Mouse (Mus musculus) kidney, adult 2 months (tissue): ENCODE data around the gene Dpagt1. TPM values are rescaled to one million over a fixed set of nuclear protein-coding genes. Genes with fewer than 3 reads are reported as not detected.

Experiments used
- DNase-seq: peaks from one replicate; pipeline ENCODE4 v3.0.0; 2021
- H3K27ac ChIP-seq: fragments of 200-500 bp; 2 replicates; pipeline ENCODE4 v1.5.1; 2012; ENCODE audit warnings: low read depth, low read length, control low read depth, inconsistent platforms; ENCODE audit not compliant: insufficient read depth
- H3K27me3 ChIP-seq: fragments of 200-500 bp; replicated peaks from 2 replicates; pipeline ENCODE4 v1.6.1; 2012; ENCODE audit warnings: mild to moderate bottlenecking, moderate library complexity, low read length, inconsistent platforms; ENCODE audit not compliant: control insufficient read depth, insufficient read depth
- H3K36me3 ChIP-seq: fragments of 200-500 bp; 2 replicates; pipeline ENCODE4 v1.6.1; 2012; ENCODE audit warnings: mild to moderate bottlenecking, moderate library complexity, low read length, inconsistent platforms; ENCODE audit not compliant: control insufficient read depth, insufficient read depth
- H3K4me1 ChIP-seq: fragments of 200-500 bp; 2 replicates; pipeline ENCODE4 v1.6.1; 2011; ENCODE audit warnings: low read length; ENCODE audit not compliant: control insufficient read depth, insufficient read depth
- H3K4me3 ChIP-seq: fragments of 200-500 bp; 2 replicates; pipeline ENCODE4 v1.5.1; 2011; ENCODE audit warnings: mild to moderate bottlenecking, low read depth, low read length, control low read depth; ENCODE audit not compliant: insufficient read depth
- CTCF ChIP-seq: fragments of 200-500 bp; conservative IDR thresholded peaks from 2 replicates; pipeline ENCODE4 v1.5.1; 2011; ENCODE audit warnings: low read depth, mild to moderate bottlenecking, control low read depth, low read length, moderate library complexity, mixed read lengths; ENCODE audit not compliant: insufficient read depth, insufficient read length
- POLR2A ChIP-seq: fragments of 200-500 bp; IDR thresholded peaks from one replicate; pipeline ENCODE4 v1.6.1; 2011; ENCODE audit warnings: low read depth, low read length, control low read depth
- WGBS: fragments of 180-500 bp; shearing (Covaris S2); methylation state at CpG from one replicate; pipeline ENCODE4 v1.1.7; 2018; 5-methylcytosine and 5-hydroxymethylcytosine counted together
- polyA plus RNA-seq: library from polyadenylated mRNA; depleted of rRNA; stranded (reverse); fragments of >200 nt; gene quantifications from 2 replicates; pipeline ENCODE4 v1.2.3, GENCODE M21; 2012

Dpagt1 gene
- polyA plus RNA-seq, 1 experiment = 41.9 TPM

DNA sequence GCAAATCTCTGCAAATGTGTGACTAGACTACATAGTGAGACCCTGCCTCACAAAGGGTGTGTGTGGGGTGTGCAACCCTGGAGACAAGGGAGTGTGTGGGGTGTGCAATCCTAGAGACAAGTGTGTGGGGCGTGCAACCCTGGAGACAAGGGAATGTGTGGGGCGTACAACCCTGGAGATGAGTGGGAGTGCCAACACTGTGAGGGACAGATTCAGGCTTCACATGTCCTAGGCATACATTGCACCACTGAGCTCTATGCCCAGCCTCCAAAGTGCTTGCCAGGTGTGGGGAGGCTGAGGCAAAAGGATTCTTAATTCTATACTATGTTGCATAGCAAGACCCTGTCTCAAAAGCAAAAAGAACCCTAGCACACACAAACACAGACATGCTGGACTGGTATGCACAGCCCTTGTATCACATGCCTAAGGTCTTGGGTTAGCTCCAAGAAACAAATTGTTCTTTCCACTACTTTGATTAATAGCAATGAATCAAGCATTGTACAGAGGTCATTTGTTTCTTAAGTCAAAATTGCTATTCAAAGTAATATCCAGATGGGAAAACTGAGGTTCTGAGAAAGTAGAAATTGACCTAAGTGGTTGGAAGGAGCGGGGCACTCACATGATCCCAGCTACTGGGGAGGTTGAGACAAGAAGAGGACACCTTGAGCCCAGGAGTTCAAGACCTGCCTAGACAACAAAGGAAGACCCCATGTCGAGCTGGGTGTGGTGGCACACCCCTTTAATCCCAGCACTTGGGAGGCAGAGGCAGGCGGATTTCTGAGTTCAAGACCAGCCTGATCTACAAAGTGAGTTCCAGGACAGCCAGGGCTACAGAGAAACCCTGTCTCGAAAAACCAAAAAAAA is 20.0 kb downstream of the Dpagt1 start:
- peaks cover 11% of the 10 kb centered on the region; the same call in 1 of the 2 replicates for H3K4me1 ChIP-seq
- DNase-seq = peak; percentile 32
- no peaks in the 10 kb centered on the region for H3K27me3 ChIP-seq
- no peak overlapping the region for H3K4me3 ChIP-seq
- peaks cover 2% of the 10 kb centered on the region; the same call in 1 of the 2 replicates for H3K36me3 ChIP-seq
- TF ChIP-seq POLR2A (no peak), CTCF (no peak)
- WGBS = 77% methylated on average over 6 of the region's 6 CpGs
- H3K27ac ChIP-seq = no peak overlapping the region

DNA sequence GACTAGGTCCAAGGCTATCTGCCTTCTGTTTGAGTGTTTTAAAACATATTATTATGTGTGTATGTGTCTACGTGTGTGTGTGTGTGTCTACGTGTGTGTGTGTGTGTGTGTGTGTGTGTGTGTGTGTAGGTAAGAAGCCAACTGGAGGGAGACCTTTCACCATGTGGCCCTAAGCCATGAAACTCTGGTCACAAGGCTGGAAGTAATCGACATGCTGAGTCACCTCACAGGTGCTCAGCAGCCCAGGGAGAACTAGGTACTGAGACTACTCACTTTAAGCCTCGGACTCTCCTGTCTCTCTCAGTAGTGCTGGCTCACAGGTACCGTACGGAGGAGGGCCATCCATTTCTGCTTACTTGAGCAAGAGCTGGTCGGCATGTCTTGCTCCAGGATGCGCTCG is 21.3 kb downstream of the Dpagt1 start:
- no peak overlapping the region for H3K27ac ChIP-seq
- WGBS = 85% methylated on average over 9 of the region's 9 CpGs
- DNase-seq = peak; percentile 39
- peaks cover 2% of the 10 kb centered on the region; the same call in 1 of the 2 replicates for H3K36me3 ChIP-seq
- no peaks in the 10 kb centered on the region for H3K27me3 ChIP-seq
- H3K4me1 ChIP-seq = peaks cover 11% of the 10 kb centered on the region; the same call in 1 of the 2 replicates
- H3K4me3 ChIP-seq = no peak overlapping the region
- TF ChIP-seq CTCF (no peak), POLR2A (no peak)

DNA sequence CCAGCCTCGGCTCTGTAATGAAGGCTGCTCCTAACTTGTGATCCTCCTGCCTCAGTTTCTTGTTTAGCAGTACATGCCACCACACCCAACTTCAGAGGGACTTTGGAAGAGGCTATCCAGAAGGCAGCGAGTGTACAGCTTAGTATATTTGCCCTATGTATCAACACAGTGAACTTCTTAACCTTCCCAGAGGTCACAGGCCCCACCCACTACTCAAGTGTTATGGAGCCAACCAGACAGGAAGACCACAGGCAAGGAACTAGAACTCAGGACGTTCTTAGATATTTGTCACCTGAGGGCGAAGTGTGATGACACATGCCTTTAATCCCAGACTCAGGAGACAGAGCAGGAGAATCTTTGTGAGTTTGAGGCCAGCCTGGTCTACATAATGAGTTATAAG is 21.8 kb downstream of the Dpagt1 start:
- no peak overlapping the region for H3K27ac ChIP-seq
- H3K4me1 ChIP-seq = peaks cover 7% of the 10 kb centered on the region; the same call in 1 of the 2 replicates
- no peak overlapping the region for H3K4me3 ChIP-seq
- peaks cover 2% of the 10 kb centered on the region for H3K36me3 ChIP-seq
- no peak for DNase-seq
- no peaks in the 10 kb centered on the region for H3K27me3 ChIP-seq
- no peak for TF ChIP-seq POLR2A
- TF ChIP-seq CTCF = no peak
- WGBS = 78% methylated on average over 4 of the region's 4 CpGs

DNA sequence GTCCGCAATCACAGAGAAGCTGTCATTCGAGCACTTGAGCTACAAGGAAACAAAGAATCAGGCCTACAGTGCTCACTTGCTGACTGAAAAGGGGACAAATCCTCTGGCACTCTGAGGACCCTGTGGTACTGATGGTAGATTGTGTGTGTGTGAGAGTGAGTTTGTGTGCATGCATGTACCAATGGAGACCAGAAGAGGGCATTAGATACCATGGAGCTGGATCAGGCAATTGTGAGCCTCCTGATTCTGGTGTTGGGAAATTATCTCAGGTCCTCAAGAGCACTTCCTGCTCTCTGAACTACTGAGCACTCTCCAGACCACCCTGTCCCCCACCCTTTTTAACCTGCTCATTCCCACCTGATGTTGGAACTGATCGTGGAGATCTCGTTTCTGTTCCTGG is 22.7 kb downstream of the Dpagt1 start:
- H3K27me3 ChIP-seq = no peaks in the 10 kb centered on the region
- WGBS = 97% methylated on average over 4 of the region's 4 CpGs
- no peak for DNase-seq
- TF ChIP-seq POLR2A = no peak
- 0 out of 2 replicates have a peak, but pooled peaks have one; percentile 17 for TF ChIP-seq CTCF
- no peak overlapping the region for H3K27ac ChIP-seq
- no peak overlapping the region for H3K4me3 ChIP-seq
- H3K4me1 ChIP-seq = no peaks in the 10 kb centered on the region
- H3K36me3 ChIP-seq = peaks cover 2% of the 10 kb centered on the region

DNA sequence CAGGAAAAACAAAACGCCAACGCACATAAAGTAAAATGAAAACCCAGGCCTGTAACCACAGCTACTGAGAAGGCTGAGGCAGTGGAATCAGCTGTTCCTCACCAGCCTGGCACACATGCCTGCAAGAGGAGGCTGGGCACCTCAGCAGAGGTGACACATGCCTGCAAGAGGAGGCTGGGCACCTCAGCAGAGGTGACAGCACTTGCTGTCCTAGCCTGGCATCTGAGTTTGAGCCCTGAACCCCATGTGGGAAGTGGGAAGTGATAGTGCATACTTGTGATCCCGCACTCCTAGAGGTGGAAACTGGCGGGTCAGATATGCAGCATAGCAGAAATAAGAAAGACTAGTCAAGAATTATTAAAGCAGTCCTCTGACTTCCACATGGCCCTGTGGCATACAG is 25.6 kb downstream of the Dpagt1 start:
- Histone ChIP-seq H3K27ac (no peak overlapping the region), H3K4me3 (no peak overlapping the region), H3K36me3 (peaks cover 14% of the 10 kb centered on the region), H3K4me1 (no peaks in the 10 kb centered on the region), H3K27me3 (no peaks in the 10 kb centered on the region)
- WGBS = 93% methylated on average over 4 of the region's 4 CpGs
- TF ChIP-seq POLR2A (no peak), CTCF (no peak)
- no peak for DNase-seq

DNA sequence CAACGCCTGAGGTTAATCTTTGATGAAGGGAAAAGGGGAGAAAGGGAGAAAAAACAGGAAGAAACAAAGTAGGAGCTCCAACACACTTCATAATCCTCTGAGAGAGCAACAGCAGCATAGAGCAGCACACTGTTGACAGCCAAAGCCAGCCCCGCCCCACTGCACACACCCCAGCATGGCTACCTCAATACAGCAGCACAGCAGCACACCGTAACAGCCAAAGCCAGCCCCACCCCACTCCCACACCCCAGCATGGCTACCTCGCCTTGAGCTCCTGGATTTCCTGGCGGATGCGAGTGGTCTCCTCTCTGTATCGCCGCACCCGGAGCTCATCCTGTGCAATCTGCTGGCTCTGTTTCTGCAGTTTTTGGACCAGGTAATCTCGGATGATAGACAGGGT is 26.5 kb downstream of the Dpagt1 start:
- 87% methylated on average over 10 of the region's 10 CpGs for WGBS
- no peak for DNase-seq
- no peaks in the 10 kb centered on the region for H3K4me1 ChIP-seq
- H3K27me3 ChIP-seq = no peaks in the 10 kb centered on the region
- H3K4me3 ChIP-seq = no peak overlapping the region
- no peak overlapping the region for H3K27ac ChIP-seq
- peaks cover 15% of the 10 kb centered on the region for H3K36me3 ChIP-seq
- TF ChIP-seq POLR2A = no peak
- TF ChIP-seq CTCF = no peak

DNA sequence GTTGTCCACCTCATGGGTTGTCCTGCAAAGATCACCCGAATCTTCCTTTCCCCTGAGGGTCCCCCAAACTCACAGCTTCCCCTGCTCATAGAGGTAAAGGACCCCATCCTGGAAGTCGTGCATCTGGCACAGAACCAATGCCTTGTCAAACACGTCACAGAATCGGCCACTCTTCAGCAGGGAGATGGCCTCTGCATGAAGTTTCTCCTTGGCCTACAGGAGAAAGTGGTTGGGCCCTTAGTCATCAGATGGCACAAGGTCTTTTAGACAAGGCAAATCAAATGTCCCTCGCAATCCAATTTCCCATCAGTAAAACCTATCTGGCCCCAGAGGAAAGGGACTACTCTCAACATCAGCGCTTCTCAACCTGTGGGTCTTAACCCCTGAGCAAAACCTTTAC is 27.3 kb downstream of the Dpagt1 start:
- H3K27me3 ChIP-seq = no peaks in the 10 kb centered on the region
- TF ChIP-seq POLR2A (no peak), CTCF (no peak)
- H3K4me1 ChIP-seq = no peaks in the 10 kb centered on the region
- no peak overlapping the region for H3K27ac ChIP-seq
- H3K36me3 ChIP-seq = peaks cover 15% of the 10 kb centered on the region
- DNase-seq = no peak
- WGBS = 89% methylated on average over 6 of the region's 6 CpGs
- H3K4me3 ChIP-seq = no peak overlapping the region
